In the genomic region with DNA sequence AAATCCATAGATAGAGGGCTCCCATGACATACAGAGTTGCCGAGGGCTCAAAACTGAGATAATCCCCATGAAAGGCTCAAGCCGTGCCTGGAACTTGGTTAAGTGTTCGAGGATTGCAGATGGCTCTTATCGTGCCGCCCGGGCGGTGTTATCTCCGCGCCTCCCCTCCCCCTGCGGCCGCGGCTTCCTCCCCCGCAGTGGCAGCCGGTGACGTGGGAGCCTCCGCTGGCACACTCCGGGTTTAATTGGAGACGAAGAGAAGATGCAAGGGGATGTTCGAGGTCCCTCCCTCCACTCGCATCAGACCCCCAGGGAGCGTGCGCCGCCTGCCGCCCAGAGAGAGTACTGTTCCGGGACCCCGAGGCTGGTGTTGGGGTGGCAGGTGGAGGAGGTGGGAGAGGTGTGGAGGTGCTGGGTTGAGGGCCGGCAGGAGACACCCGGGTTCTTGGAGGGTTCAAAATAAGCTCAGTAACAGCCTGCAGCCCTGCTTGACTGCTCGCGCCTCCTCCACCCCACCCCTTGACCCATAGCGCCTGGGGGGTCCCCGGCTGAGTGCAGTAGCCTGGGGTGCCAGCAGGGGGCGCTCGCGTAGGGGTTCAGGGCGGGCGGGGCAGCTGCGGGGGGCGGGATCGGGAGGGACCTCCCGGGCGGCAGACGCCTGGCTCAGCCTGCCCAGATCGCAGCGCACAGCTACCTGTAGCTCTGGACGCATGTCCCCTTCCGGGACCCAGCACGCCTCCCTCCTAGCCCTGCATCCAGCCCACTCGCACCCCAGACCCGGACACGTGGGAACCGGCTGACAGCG, we compare ENCODE assay signal across 8 mouse cellular contexts. TPM values are rescaled to one million over a fixed set of nuclear protein-coding genes. Genes with fewer than 3 reads are reported as not detected.
DNase-seq lines count a peak whose midpoint lies in the region; ATAC-seq and TF ChIP-seq lines count a peak whose summit lies in the region.

A gene (plus strand): TSS at position 244 of the 805 bp plus-strand sequence.

- peaks cover 4% of the 10 kb centered on the region for H3K27me3 ChIP-seq in heart, adult 2 months (ENCODE audit: control insufficient read depth, insufficient read depth, low read length)
- H3K27me3 ChIP-seq in limb, embryonic 12.5 days, result peaks cover 88% of the 10 kb centered on the region
- peaks cover 75% of the 10 kb centered on the region for H3K27me3 ChIP-seq in midbrain, embryonic 12.5 days

- no peak within 1 kb of the TSS for H3K27ac ChIP-seq in heart, adult 2 months
- no peak within 1 kb of the TSS for H3K27ac ChIP-seq in limb, embryonic 12.5 days
- no peak within 1 kb of the TSS for H3K27ac ChIP-seq in midbrain, embryonic 12.5 days (replicated peaks)

- under 1% methylated on average over 46 of the region's 53 CpGs for WGBS in heart, adult 2 months
- WGBS in limb, embryonic 12.5 days, result 1% methylated on average over 50 of the region's 53 CpGs
- under 1% methylated on average over 43 of the region's 53 CpGs for WGBS in midbrain, embryonic 12.5 days

- peak; percentile 40; the same call in 1 of the 2 replicates for ATAC-seq in limb, embryonic 12.5 days (ENCODE audit: insufficient number of reproducible peaks, insufficient read depth, low FRiP score, low TSS enrichment, low read depth)
- ATAC-seq in midbrain, embryonic 12.5 days (ENCODE audit: low FRiP score, low read depth), result no peak

- TF ChIP-seq CTCF in heart, adult 2 months (IDR thresholded peaks at IDR 0.05), result peak; percentile 66

- H3K4me1 ChIP-seq in heart, adult 2 months (ENCODE audit: control insufficient read depth, insufficient read depth, low read length), result 0 out of 2 replicates have a peak, but pooled peaks cover 1% of the 10 kb centered on the region
- H3K4me1 ChIP-seq in limb, embryonic 12.5 days (replicated peaks), result peaks cover 10% of the 10 kb centered on the region
- peaks cover 14% of the 10 kb centered on the region for H3K4me1 ChIP-seq in midbrain, embryonic 12.5 days

- TF ChIP-seq POLR2A in heart, adult 2 months (IDR thresholded peaks at IDR 0.05; ENCODE audit: insufficient read depth, low read depth, low read length), result no peak

- H3K4me2 ChIP-seq in limb, embryonic 12.5 days, result peak within 1 kb of the TSS; percentile 47
- H3K4me2 ChIP-seq in midbrain, embryonic 12.5 days (replicated peaks), result peak within 1 kb of the TSS; percentile 45

- DNase-seq in heart, adult 2 months, result peak; percentile 54 to 56
- no peak for DNase-seq in heart, adult 8-10 months (ENCODE audit: low spot score)
- peak; percentile 57 for DNase-seq in cerebellum, adult 9-11 months
- DNase-seq in frontal cortex, postnatal 14 days (ENCODE audit: low spot score in 2 of 2), result peak; percentile 80 to 84
- peak; percentile 49 for DNase-seq in kidney, adult 18-20 months
- DNase-seq in spleen, adult 18-20 months, result peak; percentile 72 to 79

- TF ChIP-seq EP300 in heart, adult 2 months (IDR thresholded peaks at IDR 0.05; ENCODE audit: insufficient read depth, low read depth, low read length), result no peak

- no peak within 1 kb of the TSS for H3K9ac ChIP-seq in heart, adult 2 months (ENCODE audit: low read depth, low read length)
- no peak within 1 kb of the TSS for H3K9ac ChIP-seq in limb, embryonic 12.5 days (replicated peaks)
- 0 out of 2 replicates have a peak within 1 kb of the TSS, but pooled peaks have one; percentile 15 for H3K9ac ChIP-seq in midbrain, embryonic 12.5 days (replicated peaks)

- H3K36me3 ChIP-seq in heart, adult 2 months (ENCODE audit: control insufficient read depth, insufficient read depth, low read length), result no peaks in the 10 kb centered on the region
- H3K36me3 ChIP-seq in limb, embryonic 12.5 days, result no peaks in the 10 kb centered on the region
- H3K36me3 ChIP-seq in midbrain, embryonic 12.5 days, result no peaks in the 10 kb centered on the region

- intact Hi-C loops in heart, adult 2 months (cut with DNase I), result no loop called here

- no peaks in the 10 kb centered on the region for H3K9me3 ChIP-seq in limb, embryonic 12.5 days
- no peaks in the 10 kb centered on the region for H3K9me3 ChIP-seq in midbrain, embryonic 12.5 days

- H3K79me2 ChIP-seq in heart, adult 2 months (replicated peaks; ENCODE audit: control insufficient read depth, insufficient read depth, low read length), result no peaks in the 10 kb centered on the region

- peak within 1 kb of the TSS; percentile 36 for H3K4me3 ChIP-seq in heart, adult 2 months
- peak within 1 kb of the TSS; percentile 24 for H3K4me3 ChIP-seq in limb, embryonic 12.5 days (replicated peaks)
- peak within 1 kb of the TSS; percentile 25 for H3K4me3 ChIP-seq in midbrain, embryonic 12.5 days

RNA-seq across cellular contexts. Expression of the gene that starts here (rescaled TPM):
- not detected for total RNA-seq in heart, adult 2 months (2021)
- polyA plus RNA-seq in heart, adult 2 months (2012; rRNA removed), result 0.06 and 0.33 TPM in 2 replicates
- under 1 TPM in 3 of 4 experiments, not detected in 1; 0.44 to 0.79 (median 0.46) TPM for total RNA-seq in heart, adult 8-10 months (2022)
- polyA plus RNA-seq in limb, embryonic 12.5 days (2016; fragmentation: Nextera tagmentation; extraction: Ambion mirVana), result 0.24 and 0.86 TPM in 2 replicates
- not detected in 2 replicates for polyA plus RNA-seq in midbrain, embryonic 12.5 days (2016; fragmentation: Nextera tagmentation; extraction: Ambion mirVana)

Comparison
In these comparisons a context has a peak if more than half of its experiments do, and no peak if none do; other contexts are left out.
1. Peak in DNase-seq and H3K4me3 ChIP-seq in heart, adult 2 months; RNA of the gene not detected or under 1 TPM.
2. Peak in ATAC-seq, H3K4me3 ChIP-seq and H3K4me2 ChIP-seq in limb, embryonic 12.5 days; RNA of the gene not detected or under 1 TPM.